Mouse (Mus musculus) yolk sac, embryonic 10.5 days (tissue): ENCODE measurements at regions not wholly inside any gene's neighbourhood (a gene's known extent, or its start where the extent isn't known, plus 50 kb on each side); places are given as distances from the start of the nearest gene placed in this dataset.

Source experiments
- DNase-seq: peaks from one replicate; pipeline ENCODE4 v3.0.0-alpha.2; 2017; ENCODE audit warnings: low spot score

DNA sequence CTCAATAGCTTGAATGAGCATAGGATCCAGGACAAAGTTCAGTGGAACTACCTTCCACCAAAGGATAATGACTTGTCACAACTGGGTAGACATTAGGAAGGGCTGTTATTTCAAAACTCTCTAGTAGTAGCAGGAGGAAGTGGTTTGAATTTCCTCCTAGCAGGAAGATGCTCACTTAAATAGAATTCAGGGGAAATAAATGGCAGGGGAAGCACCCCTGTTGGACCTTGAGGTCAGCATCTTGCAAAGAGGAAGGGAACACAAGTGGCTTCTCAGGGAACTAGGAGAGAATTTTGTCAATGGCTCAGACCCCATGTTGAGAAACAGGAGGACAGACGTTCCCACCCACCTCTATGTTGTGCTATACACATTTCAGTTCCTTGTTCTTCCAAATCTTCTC, 178.4 kb upstream of the Jun start:
- no peak for DNase-seq

DNA sequence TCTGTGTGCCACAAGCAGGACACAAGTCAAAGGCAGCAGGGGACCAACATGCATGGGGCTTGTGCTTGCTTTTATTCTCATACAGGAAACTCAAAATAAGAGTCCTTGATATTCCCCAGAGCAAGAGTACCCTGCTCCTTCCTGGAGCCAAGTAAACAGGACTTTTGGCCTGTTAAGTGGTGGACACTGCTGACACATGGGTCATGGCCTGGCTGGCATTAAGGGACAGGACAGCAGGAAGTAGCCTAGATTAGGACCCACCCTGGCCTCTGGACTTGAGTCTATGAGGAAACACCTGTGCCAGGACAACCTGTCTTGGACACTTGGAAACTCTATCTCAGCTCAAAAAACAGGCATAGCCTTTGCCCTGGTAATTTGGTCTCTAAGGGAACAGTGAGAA, 181.0 kb upstream of the Jun start:
- no peak for DNase-seq

DNA sequence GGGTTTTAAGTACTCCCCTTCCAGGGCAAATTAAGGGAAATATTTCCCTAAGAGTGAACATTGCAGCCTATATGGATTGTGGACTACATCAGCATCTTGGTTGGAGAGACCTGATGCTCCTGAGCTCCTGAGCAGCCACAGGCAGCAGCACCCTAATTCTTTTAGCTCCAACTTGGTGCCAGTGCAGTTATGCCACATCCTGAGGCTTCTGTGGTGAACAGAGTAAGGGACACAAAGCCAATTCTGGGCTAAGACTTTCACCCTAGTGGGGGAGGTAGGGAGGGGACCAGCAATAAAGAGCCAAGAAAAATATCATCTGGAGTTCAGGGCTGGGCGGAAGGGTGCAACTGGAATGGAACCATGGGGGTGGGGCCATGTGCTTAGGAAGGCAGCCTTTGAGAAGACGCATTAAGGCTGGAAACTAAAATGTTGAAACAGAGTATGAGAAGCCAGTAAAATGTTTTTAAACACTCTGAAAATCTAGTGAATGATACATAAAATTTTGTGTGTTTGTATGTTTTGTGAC, 182.1 kb upstream of the Jun start:
- DNase-seq = no peak

DNA sequence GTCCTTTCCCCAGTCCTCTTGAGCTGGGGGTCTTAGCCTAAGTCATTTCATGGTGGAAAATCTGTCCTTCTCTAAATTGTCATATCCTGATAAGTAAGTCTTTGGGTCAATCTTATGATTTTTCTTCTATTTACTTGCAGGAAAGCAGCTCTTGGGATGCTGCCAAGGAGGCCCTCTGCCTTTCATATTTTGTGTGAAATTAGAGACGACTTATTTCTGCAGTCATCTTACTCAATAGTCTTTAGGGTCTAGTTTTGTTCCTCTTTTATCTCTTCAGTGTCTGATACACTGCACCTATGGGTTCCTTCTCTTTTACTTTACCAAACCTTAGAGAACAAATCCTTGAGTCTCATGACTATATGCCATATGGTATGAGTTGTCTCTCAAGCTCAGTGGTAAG, 196.0 kb upstream of the Jun start:
- no peak for DNase-seq

DNA sequence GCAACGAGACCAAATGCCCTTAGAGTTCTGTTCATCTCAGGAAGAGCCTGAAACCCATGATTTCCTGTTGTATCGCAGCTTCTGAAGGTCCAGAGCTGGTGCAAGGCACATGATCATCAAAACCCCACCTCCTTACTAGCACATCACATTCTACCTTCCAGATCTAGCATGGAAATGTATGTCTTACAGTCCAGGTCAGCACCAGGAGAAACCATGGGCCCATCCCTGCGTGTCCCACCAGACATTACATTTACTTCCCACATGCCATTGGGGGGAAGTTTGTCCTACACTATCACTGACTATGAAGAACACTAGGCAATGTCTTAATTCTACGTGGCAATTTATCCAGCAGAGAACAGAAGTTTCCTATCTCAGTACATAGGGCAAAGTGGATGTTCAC, 197.0 kb upstream of the Jun start:
- DNase-seq = no peak

DNA sequence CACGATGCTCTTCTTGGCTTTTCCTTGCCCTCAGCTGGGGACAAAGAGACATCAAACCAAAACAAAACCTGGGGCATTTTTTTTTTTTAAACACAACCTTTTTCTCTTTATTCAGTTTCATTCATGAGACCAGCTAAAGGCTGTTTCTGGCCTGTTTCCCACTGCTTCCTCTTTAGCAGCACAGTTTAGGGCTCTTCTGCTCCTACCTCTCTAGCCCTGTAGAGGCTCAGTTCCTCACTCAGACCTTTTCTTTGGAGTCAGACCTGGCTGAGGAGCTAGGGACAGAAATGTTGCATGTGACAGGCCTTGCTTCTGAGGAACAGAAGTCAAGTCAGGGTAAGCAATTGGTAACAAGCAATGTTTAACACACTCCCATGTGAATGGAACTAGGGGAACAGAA, 198.1 kb upstream of the Jun start:
- DNase-seq = no peak

DNA sequence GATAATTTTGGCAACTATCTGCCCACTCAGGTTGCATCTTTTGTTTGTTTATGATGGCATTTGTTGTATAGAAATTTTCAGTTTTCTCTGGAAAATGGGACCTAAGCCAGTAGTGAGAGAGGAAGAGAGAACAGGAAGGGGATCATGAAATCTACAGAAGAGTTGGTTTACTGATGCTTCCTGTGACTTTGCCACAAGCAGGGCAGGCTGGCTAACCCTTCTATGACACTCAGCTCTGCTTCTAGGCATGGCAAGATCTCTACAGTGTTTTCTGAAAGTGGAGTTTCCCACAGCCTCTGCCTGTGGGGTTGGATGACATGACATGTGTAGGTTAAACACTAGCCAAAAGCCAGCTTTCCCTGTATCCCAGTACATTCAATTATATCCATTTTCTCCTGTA, 217.7 kb upstream of the Jun start:
- no peak for DNase-seq

DNA sequence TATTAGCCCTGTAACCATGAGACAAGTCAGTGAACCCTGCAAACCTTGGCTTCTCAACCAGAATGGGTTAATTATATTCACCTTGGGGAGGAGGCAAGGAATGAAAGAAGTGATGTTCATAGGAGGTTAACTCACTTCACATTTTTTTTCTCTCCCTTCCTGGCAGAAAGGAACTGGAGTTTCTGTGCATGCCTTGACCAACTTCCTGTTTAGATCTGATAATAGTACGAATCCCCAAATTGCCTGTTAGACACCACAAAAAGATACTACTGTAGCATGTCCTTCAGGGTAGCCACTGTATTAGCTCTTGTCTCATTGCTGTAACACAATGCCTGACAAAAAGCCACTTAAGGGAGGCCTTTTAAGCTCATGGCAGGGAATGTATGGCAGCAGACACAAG, 218.4 kb upstream of the Jun start:
- DNase-seq = no peak

DNA sequence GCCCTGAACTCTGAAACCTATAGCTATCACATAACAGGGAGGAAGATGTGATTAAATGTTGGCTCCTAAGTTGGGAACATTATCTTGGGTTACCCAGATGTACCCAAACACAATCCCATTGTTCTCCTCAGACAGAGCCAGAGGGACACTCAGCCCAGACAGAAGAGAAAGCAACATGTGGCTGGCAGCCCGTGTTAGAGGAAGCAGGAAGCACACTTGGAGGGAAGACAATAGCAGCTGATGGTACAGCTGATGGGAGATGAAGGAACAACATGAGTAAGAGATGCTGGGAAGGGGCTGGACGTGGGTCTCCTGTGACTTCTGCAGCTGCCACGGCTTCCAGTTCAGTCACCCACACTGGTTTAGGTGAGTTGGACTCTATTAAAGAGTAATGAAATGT, 224.2 kb upstream of the Jun start:
- DNase-seq = no peak

DNA sequence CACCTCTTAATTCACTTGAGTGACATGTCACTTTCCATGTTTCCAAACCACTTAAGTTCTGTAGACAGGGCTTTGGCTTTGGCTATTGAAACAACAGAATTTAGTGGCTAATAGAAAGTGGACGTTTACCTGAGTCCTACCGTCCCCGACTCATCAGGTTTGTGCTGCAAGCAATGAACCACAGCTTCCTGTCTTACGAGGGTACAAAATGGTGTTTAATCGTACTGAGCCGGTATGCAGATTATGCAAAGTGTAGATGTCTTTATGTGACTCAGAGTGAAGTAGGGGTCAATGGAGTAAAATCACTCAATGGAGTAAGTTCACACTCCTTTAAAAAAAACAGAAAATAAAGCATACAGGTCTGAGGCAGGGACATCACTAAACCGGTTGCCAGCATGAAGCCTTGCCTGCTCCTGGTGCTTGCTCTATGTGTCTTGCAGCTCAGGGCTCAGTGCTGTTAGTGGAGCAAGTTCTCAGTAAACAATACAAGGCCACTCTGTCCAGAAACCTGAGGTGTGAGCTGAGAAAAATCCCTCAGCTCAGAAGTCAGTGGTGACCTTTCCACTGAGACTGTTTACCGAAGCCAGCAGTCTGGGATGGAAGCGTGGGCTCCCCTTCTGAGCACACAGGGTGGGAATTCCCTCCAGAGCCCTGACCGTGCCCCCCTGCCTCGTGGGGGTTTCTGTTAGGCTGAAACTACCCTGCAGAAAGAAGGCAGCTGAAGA, 226.1 kb upstream of the Jun start:
- DNase-seq = no peak

DNA sequence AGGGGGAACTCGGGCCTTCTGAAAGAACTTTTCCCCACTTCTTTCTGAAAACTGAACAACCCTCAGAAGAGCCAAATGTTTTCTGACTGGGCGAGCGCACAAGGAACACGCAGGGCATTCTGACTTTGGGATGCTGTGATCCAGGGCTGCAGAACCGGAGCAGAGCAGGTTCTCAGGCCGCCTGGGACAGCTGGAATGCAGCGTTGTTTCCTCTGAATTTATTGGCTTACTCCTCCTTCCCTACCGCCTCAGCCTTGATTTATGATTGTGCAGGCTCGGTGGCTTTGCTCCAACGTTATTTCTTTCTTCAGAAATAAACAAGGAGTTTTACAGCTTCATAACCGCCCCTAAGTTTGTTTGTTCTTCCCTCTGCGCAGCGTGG, 226.7 kb upstream of the Jun start:
- peak; percentile 25 for DNase-seq

DNA sequence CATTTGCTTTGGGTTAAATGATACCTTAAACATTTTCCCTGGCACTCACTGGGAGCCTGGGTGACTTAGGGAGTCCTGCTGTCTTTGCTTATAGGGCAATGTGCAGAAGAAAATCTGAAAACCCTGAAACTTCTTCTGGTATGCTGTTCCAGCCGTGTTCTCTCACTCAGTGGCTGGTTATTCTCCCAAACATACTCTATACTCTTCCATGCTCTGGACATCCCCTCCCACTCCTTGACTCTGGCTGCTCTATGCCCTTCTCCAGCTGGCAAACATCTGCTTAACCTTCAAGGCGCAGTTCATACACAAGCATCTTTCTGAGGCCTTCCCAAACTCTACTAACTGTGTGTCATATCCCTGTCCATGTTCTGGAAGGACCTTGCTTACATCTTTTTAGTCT, 227.2 kb upstream of the Jun start:
- no peak for DNase-seq

DNA sequence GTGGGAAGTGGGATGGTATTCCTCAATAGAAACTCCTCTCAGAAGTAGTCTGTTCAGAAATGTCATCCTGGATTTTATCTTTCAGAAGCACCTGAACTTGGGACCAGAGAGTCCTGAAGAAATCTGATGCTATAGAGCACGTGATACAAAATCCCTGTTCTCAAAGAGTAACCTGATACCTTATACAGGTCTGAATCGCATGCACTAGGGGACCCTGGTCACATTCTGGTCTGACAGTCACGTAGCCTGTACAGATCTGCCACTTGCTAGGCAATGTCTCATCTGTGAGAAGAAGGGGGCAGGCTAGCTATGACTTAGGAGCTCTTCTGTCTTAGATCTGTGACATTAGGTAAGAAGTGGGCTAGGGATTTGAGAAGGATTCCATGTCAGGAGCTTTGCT, 230.1 kb upstream of the Jun start:
- DNase-seq = no peak

DNA sequence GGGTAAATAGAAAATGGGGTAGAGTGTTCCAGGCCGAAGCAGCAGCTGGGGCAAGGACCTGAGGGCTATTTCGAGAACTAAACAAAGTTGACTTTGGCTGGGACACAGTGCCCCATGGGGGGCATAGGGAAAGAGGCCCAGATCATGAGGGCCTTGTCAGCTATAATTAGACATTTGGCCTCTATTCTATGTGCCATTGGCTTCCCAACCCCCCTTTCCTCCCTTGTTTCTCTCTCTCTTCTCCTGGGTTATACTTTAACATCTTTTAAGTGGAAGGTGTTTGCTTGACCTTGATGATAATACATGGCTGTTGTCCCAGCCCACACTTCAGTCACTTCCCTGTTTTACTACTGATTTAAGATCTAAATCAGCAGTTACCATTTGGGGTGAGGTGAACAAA, 231.8 kb upstream of the Jun start:
- DNase-seq = peak; percentile 4

DNA sequence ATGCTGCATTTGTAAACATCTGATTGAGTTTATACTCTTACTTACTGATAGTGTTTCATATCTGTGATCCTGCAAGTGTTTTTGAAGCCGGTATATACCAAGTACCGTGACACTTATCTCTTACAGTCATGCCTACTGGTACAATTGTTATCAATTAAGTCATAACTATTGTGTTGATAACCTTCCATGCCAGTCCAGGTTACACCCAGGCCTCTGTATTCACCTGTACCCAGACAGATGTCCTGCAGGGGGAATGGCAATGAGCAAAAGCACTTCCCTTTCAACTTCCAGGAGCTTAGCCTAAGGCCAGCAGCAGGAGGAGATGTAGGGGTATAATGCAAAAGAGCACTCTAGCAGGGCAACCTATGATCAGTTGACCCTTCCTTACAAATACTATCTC, 232.2 kb upstream of the Jun start:
- DNase-seq = no peak

DNA sequence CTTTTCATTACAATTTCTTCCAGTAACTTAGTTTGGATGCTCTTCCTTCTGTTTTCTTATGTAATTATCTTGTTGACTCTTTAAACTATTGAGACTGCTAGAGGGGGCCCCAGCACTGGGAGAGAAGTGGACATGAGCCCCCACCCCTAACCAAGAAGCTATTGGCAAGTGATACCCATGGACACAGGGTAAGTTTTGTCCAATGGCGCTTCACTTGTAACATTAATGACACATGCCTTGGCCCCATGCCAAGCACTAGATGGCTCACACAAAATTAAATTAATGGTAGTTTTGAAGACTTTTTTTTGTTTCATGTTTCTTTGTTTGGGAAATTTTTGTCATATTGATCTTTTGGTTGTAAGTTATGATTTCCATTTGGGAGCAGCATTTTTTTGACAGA, 232.7 kb upstream of the Jun start:
- DNase-seq = no peak

DNA sequence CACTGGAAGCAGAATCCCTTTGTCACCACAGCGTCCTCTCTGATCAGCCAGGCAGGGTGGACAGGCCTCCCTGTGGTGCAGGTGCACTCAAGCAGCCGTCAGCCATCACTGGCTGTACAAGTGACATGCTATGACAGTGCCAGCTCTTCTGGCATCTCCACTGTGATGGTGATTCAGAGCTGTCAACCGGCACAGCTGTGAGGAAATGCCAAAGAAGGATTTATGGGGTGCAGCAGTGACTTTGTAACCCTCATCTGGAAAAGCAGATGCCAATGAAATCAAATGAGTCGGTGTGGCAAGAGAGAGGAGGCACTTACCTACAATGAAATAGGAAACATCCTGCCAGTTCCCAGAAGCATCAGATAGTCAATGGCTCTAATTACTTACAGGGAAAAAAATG, 238.3 kb upstream of the Jun start:
- no peak for DNase-seq

DNA sequence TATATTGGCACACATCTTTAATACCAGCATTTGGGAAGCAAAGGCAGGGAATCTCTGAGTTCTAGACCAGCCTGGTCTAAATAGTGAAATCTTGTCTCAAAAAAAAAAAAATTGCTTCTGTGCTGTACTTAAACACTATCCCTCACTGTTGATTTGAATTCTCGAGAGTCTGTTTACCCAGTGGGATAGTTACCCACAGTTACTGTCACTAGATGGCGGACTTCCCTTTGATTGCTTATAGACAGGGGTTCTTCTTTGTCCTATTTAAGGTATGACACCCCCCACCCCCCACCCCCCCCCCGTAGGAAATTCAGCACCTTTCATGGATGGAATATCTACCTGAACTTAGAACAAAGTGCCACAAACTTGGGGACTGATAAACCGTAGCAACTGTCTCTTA, 242.1 kb upstream of the Jun start:
- DNase-seq = no peak

DNA sequence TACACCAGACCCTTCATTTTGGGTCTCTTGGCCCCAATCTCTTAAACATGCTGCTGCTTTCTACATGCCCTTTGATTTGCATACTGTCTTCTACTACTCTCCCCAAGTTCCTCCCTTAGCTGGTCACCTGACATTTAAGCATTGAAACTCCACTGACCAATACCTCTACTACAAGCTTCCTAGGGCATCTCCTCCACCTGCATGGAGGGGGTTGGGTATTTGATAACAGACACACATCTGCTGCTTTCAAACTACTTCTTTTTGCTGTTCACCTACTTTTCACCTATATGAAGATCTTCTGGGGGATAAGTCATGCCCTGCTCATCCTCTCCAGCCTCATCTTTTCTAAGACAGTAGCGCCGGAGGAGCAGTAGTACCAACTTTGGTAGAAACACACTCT, 249.9 kb upstream of the Jun start:
- DNase-seq = no peak

DNA sequence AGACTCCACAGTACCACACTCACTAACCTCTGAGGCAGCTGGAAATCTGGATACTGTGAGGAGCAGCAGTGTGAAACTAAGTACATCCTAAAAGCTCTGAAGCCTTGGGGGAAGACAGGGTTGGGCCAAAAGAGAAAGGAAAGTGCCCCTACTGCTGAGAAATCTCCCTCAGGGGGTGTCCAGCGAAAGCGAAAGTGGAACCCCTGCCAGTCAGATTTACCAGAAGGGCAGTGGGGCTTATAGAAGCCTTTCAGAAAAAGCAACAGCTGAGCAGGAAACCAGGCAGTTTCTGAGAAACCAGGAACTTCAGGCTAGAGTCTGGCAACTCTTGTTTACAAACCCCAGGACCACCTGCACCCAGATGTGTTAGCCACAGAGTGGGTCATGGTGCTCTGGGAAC, 251.3 kb upstream of the Jun start:
- no peak for DNase-seq

DNA sequence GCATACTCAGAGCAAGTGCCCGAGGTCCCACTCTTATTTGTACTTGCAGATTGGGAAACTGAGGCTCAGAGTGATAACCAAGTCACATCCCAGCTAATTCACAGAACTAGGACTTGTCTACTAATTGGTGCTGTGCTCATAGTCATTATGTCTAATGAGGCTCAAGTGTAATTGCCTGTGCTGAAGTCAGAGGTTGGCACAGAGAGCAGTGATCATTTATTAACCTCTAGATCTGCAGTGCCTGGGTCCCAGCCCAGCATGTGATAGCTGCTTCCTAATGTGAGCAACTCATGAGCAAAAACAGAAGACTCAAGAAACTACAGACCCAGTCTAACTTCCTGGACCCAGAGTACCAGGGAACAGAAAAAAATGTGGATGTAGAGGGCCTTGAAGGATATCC, 252.0 kb upstream of the Jun start:
- no peak for DNase-seq

DNA sequence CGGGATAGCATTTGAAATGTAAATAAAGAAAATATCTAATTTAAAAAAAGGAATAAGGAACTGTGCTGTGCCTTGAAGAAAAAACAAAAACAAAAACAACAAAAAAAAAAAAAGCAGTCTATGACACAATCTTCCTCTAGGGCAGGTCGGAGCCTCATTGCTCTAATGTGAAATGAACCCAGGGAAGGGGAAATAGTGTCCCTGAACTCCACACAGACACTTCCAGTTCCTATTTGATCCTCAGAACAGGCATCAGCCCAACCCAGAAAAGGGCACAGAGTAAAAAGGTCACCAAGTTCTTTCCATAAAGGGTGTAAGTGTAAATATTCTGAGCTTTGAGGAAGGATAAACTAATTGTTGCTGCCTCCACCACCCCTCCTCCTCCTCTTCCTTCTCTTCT, 250.2 kb upstream of the Fggy start:
- no peak for DNase-seq

DNA sequence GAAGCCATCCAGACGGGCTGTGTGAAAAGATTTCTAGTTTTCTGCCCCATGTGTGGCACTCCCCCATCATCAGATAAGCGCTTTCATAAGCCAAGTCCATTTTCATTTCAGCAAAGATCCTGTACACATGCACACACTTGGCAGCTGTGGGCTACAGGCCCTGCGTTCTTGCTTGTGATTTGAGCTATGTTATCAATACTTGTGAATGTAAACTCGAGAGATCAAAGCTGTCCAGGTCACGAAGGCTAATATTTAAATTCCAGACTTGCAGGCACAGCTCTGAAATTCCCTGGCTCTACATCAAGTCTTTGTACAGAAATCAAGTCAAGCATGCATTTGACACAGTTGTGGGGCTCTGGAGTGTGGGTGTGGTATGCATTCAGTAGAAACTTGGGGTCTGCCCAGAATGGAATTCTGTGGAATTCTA, 248.8 kb upstream of the Fggy start:
- no peak for DNase-seq

DNA sequence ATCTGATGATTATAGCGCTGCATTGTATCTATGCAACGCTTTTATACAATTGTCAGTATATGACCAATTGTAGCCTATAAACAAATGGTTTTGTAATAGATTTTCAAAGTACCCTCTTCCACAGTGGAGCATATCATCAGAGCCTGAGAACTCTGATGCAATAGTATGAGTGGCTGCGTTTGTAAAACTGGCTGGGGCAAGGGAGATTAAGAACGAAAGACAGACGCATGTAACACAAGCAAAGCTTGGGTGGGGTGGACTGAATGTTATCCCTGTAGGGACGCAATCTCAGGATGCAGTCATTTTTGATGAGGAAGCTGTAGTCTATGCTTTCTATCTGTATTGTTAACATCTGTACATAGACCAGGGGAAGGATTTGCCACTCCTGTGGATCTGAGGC, 246.9 kb upstream of the Fggy start:
- DNase-seq = no peak
